Mouse (Mus musculus) spleen, adult 10 weeks (tissue): ENCODE data around the gene P4htm. TPM values are rescaled to one million over a fixed set of nuclear protein-coding genes. Genes with fewer than 3 reads are reported as not detected.

Experiments
- polyA plus RNA-seq: library from polyadenylated mRNA; stranded (reverse); fragments of 350-450 nt; fragmentation: Illumina TruSeq; extraction: RNeasy Lipid Tissue Mini Kit (QIAGEN cat#74804); gene quantifications from one replicate; pipeline ENCODE4 v1.2.3, GENCODE M21; 2015; ENCODE audit warnings: low replicate concordance; ENCODE audit not compliant: insufficient read depth

P4htm gene
- 0.48 TPM for polyA plus RNA-seq

DNA sequence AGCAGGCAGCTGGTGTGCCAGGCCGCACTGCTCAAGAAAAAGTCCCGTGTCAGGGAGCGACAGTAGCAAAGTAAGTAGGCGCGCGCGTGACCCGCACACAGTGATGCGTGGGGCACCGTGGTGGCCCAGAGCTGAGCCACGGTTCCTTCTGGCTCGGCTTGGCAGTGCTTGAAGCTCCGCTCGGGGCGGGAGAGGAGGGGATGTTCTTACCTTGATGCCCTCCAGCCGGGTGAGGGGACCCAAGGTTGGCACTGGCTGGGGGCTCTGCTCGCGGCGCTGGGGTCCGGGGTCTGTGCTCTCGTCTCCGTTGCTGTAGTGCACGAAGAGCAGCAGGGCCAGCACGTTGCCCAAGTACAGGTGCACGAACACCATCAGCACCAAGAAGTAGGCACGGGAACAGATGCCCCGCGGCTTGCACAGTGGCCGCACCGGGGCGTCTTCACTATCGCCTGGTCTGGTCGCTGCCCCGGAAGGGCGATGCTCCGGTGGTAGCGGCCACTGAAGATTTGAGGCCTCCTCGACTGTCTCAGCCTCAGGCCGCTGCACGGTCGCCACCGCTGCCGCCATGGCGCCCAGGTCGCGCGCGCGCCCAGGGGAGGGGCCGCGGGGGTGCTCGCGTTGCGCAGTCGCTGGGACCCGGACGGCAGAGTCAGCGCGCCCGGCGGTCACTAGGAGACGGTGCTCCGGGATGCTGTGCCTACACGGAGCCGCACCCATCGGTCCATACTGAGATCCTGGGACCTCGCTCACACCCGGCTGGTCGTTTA, at the start of gene P4htm:
Gene P4htm (minus strand): TSS at position 670 of the 767 bp plus-strand sequence.

DNA sequence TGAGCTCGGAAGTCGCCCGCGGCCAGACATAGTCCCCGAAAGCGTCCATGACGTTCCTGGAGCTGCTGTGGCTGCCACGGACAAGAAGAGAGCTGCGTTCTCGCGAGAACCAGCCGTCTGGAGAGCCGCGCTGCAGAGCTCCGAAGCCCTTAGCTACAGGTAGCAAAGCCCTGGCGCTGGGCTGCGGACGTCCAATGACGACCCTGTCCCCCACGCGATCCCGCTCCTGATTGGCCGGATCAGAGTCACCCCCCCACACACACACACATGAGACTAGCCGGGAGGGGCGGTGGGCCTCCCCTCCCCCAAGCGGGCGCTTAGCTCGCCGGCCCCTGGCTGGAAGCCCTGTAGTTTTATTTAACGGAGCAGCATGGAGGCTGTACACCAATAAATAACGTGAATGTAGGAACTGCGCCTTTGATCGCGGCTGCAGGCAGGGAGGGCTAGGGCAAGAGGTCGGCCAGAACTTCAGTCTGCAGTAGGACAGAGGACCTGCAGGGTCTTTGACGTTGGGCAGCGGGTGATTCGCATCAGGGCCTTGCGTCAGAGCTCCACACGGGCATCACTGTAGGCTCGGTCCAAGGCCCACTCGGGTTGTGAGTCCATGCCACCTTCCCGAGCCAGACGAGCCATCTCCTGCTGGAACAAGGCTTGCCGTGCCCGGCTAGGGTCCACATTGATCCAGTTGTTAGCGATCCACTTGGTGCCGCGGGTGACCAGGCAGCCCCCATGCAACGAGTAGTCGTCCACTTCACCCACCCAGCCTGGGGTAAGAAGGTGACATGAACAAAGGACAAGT, 18.7 kb downstream of the P4htm start, which contains the start of gene Wdr6:
Gene Wdr6 (minus strand): TSS at position 195 of the 799 bp plus-strand sequence.

GRCm38 (mm10) chr9:108569381-108570206, 27.9 kb downstream of the P4htm start, which contains the start of gene Dalrd3:
TSS of gene Dalrd3 (plus strand) at chr9:108569886.

DNA sequence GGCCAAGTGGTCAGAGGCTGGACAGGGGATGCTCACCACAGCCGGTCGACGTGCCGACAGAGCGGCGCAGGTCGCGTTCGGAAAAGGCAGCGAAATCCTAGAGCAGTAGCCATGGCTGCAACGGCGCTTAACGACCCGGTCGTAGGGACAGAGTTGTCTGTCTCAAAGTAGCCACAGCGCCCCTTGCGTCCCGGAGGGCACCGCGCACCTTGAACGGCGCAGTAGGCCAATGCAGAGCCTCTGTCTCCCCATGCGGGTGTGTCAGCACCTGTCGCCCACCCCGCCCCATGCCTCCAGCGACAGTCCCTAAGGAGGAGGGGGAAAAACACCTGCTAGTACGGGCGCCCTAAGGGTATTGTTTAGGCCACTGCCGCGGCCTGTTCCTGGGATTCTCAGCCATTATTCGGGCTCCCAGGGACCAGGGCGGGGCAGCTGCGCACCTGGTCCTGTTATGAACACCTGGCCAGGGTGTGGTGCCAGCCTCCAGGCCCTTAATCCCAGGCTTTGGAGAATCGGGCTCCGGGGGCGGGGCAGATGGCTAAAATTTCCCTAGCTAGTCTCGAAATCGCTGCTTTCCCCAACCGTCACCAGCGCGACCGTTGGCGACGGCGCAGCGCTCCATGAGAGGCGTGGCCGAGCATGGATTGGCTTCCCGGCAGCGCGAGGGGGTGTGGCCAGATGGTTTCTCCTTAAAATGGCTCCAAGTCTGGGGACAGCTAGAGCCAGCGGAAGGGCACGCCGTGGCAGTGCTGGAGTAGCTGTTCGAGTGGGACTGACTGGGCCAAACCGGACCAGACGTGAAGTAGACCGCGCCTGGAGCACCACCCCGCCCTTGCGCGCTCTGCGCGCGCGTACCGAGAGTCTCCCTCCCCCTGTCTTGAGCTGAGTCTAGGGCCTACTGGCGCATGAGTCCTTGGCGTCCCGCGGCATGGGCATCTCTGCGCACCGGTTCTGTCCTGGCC, 30.4 kb downstream of the P4htm start, which contains the start of gene Ndufaf3:
Gene Ndufaf3 (minus strand): TSS at position 620 of the 962 bp plus-strand sequence.

DNA sequence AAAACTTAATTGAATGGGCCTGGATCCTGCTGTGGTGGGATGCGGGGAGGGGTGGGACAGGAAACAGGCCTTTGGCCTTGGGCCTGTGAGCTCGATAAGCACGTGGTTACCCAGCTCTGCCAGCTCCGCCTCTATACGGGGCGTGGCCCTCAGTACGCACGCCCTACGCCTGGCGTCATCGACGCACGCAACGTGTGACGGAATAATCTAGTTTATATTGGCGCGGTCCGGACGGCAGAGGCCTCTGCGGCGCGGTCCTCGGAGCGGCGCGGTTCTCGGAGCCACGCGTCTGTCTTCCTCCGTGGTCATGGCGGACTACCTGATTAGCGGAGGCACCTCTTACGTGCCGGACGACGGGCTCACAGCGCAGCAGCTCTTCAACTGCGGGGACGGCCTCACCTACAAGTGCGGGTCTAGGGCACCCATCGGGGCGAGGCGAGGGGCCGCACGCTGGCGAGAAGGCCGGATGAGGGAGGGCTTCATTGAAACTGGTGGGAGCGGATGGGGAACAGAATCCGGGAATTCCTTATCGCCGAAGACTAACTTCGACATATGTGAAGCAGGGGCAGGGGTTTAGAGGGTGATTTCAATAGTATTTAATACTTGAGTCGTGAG, 37.1 kb downstream of the P4htm start, which contains the start of gene Impdh2:
Gene Impdh2 (plus strand): TSS at position 60 of the 615 bp plus-strand sequence.

Other genes starting within 250 kb of the P4htm start
- 112 TPM for gene Usp4, start 249.8 kb downstream of the P4htm start, polyA plus RNA-seq
- gene 1700102P08Rik, start 204.9 kb downstream of the P4htm start, polyA plus RNA-seq, result 3.8 TPM
- gene Ccdc36, start 169.2 kb downstream of the P4htm start, polyA plus RNA-seq, result 0.10 TPM
- gene BC048562, start 161.2 kb downstream of the P4htm start, polyA plus RNA-seq, result not detected
- gene Ccdc71, start 137.1 kb downstream of the P4htm start, polyA plus RNA-seq, result 13.7 TPM
- gene Klhdc8b, start 136.1 kb downstream of the P4htm start, polyA plus RNA-seq, result 8.7 TPM
- 11.6 TPM for gene Lamb2, start 117.9 kb downstream of the P4htm start, polyA plus RNA-seq
- gene Usp19, start 107.1 kb downstream of the P4htm start, polyA plus RNA-seq, result 83.1 TPM
- 137 TPM for gene Qars, start 90.0 kb downstream of the P4htm start, polyA plus RNA-seq
- gene Qrich1, start 80.9 kb downstream of the P4htm start, polyA plus RNA-seq, result 119 TPM
- 139 TPM for gene Impdh2, start 37.4 kb downstream of the P4htm start, polyA plus RNA-seq
- 8.6 TPM for gene Ndufaf3, start 30.2 kb downstream of the P4htm start, polyA plus RNA-seq
- 58.1 TPM for gene Dalrd3, start 27.8 kb downstream of the P4htm start, polyA plus RNA-seq
- gene Wdr6, start 18.9 kb downstream of the P4htm start, polyA plus RNA-seq, result 11.5 TPM
- 75.7 TPM for gene Arih2, start 51.7 kb upstream of the P4htm start, polyA plus RNA-seq
- gene Slc25a20, start 64.4 kb upstream of the P4htm start, polyA plus RNA-seq, result 30.9 TPM
- gene Prkar2a, start 91.6 kb upstream of the P4htm start, polyA plus RNA-seq, result 23.6 TPM
- gene Ip6k2, start 186.1 kb upstream of the P4htm start, polyA plus RNA-seq, result 77.0 TPM
- gene Nckipsd, start 210.7 kb upstream of the P4htm start, polyA plus RNA-seq, result 8.2 TPM
- 0.04 TPM for gene Celsr3, start 228.7 kb upstream of the P4htm start, polyA plus RNA-seq